Mouse (Mus musculus) brain, embryonic 14.5 days (tissue): ENCODE data around the gene Tmem156.

Experiments used
- CTCF ChIP-seq: fragments of 200-500 bp; IDR thresholded peaks from 2 replicates; pipeline ENCODE4 v1.5.1; 2012; ENCODE audit warnings: inconsistent platforms, mild to moderate bottlenecking, moderate library complexity, borderline replicate concordance; ENCODE audit not compliant: insufficient read depth, insufficient read length; ENCODE audit errors: extremely low read depth
- POLR2A ChIP-seq: fragments of 200-500 bp; IDR thresholded peaks from 2 replicates; pipeline ENCODE4 v1.6.1; 2012; ENCODE audit warnings: mild to moderate bottlenecking, inconsistent platforms, borderline replicate concordance; ENCODE audit not compliant: poor library complexity, insufficient read depth, insufficient read length, severe bottlenecking; ENCODE audit errors: extremely low read depth

- TF ChIP-seq CTCF: no peak
- no peak for TF ChIP-seq POLR2A
These were observed 611 bp downstream of the Tmem156 start for GRCm38 (mm10) chr5:65091184-65091858.
